Mouse (Mus musculus): ENCODE results near the gene Kcnj6.

Kcnj6 gene

GRCm38 (mm10) chr16:94931343-94932301 lies 65.9 kb downstream of the Kcnj6 start:
- DNase-seq: no peak

DNA sequence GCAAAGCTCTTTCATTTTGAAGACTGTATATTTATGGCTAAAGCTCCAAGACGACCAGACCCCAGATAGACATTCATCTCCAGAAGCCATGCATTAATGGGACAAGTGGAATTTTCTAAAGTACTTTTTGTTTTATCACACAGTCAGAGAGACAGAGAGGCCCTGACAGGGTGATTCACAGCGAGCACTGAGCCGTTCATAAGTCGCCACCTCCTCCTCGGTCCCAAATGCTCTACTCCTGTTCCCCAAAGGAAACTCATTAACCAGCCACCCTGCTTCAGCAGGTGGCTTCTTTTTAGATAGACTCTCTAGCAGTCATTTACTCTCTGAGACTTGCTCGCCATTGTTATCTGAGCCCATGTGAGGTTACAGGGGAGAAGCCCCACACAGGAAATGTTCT lies 72.1 kb downstream of the Kcnj6 start:
- no peak for DNase-seq

GRCm38 (mm10) chr16:94919177-94919576 lies 78.3 kb downstream of the Kcnj6 start:
- no peak for DNase-seq

DNA sequence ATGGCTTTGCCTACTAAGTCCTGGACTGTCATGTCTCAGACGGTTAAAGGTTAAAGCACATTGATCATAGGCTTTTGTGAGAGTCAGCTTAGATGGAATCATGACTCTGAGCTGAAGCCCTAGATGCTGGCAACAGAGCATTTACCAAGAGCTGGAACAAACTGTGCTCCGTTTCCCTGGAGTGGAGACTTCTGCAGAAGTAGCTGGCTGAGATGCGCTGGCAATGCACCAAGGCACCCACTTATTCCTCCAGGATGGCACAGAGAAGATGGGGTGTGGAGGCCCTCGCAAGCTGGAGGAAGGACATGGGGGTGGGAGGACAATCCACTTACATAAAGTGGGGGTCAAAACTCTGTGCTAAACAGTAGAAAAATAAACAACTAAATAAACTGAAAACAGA lies 91.5 kb downstream of the Kcnj6 start:
- DNase-seq: no peak

DNA sequence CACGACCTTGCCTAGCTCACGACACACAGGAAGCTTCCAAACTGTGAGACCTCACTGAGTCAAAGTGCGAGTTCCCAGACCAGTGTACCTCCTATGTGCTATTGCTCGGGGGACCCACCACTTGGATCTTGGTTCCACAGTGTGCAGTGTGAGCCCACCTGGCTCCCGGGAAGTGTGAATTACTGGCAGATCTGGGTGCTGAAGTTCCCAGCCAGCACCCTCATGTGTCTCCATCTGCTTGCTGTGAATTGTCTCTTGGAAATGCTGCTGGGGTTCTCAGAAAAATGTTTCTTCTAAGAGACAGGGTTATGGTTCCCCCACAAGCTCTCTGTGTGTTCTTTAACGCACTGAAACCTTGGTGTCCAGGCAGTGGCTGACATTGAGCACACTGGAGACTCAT lies 98.7 kb downstream of the Kcnj6 start:
- DNase-seq: no peak

DNA sequence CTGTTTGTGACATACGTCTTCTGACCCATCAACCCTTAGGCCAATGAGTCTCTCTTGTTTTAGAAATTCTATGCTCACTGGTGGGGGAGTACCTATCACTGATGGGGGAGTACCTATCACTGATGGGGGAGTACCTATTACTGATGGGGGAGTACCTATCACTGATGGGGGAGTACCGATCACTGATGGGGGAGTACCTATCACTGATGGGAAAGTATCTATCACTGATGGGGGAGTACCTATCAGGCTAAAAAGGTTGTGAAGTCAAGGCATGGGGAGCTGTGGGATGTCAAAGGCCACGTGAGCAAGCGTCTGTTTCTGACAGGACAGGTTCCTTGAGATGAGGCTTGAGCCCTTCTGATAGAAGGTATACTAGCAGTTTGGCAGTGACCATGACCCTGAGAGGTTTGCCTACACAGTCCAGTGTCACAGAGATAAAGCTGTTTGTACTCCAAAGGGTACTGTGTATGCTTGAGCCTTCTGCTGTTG lies 105.3 kb downstream of the Kcnj6 start:
- DNase-seq: no peak

DNA sequence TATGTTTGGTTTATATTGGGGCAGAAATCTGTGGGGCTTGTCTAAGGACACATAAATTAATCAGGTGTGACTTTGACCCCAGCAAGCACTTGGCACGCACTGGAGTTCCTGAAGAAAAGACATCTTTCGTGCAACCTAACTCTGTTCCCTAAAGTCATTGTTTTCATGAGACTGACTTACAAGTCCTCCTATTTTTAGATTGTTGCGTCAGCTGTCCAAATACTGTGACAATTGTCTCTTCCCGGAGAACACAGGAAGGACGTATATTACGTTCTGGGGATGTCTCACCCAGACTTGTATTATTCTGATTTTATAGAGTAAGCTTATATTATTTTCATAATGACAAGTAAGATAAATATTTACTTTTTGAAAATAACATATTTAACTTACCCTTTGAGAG lies 106.9 kb downstream of the Kcnj6 start:
- no peak for DNase-seq

- peak; percentile 24 to 50 for DNase-seq
These were observed 107.4 kb downstream of the Kcnj6 start for GRCm38 (mm10) chr16:94890056-94890455.

DNA sequence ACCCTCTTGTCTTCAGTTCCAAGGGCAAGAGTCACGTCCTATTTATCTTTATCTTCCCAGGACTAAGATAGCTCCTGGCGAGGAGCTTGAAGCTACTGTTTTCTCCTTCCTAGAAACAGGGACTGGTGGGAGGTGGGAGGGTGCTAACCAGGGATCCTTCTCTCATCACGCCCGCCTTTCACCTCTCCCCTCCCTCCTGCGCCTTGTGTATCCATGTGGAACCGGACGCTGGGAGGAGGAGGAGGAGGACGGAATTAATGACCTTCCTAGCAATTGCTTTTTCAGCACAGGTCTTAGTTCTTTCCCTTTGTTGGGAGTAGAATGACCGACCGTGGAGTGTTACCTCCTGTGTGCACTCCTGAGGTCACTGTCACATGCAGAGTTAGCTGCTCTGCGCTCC lies 108.9 kb downstream of the Kcnj6 start:
- DNase-seq: no peak

DNA sequence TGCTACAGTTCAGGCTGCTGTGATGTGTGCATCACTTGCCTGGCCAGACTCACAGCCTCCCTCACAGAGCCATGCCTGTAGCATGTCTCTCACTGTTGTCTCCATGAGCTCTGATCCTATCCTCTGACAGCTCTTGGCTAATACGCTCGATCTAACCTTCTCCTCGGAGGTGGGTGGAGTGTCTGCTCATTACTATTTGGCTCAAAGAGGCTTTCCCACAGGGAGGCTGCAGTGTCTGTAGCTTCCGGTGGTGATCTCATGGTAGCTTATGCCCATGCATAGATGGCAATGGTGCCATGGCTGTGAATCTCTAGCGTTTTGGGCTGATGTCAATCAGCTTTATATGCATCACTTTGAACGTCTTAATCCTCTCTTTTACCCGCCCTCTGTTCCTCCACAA lies 111.1 kb downstream of the Kcnj6 start:
- no peak for DNase-seq

- no peak for DNase-seq
These were observed 112.4 kb downstream of the Kcnj6 start for GRCm38 (mm10) chr16:94885062-94885461.

DNA sequence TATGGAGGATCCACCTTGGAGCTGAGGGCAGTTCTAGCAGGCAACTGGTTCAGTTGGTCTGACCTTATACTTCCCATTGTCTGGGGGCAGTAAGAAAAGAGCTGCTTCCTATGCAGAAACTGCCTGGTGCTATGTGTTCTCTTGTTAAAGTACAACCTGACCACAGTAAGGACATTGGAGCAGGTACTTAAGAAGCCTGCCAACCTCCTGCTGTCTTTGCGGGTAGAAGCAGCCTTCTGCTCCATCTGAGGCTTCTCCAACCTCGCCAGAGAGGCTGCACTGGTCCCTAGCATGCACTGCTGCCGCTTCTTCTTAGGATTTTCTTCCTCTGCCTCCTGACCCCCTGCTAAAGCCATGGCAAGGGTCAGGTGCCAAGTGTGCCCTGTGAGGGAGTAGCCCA lies 113.6 kb downstream of the Kcnj6 start:
- DNase-seq: no peak

DNA sequence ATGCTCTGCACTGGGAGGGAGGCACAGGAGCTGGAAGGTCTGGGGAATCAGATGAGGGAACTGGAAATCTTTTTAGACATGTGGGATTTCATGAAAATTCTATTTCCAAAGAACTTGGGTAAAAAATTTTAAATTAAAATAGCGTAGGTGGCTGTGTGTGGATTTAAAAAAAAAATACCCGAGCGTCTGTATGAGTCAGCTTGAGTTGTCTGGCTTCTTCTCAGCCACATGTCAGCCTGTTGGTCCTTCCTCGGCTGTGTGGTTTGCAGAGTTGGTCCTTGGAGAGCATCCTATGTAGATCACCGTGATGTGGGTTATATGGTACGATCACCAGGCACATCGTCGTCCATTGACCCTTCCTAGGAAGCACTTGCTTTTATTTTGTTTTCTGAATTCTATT lies 114.3 kb downstream of the Kcnj6 start:
- DNase-seq: no peak

- DNase-seq: no peak
These were observed 115.4 kb downstream of the Kcnj6 start for GRCm38 (mm10) chr16:94882111-94882510.

DNA sequence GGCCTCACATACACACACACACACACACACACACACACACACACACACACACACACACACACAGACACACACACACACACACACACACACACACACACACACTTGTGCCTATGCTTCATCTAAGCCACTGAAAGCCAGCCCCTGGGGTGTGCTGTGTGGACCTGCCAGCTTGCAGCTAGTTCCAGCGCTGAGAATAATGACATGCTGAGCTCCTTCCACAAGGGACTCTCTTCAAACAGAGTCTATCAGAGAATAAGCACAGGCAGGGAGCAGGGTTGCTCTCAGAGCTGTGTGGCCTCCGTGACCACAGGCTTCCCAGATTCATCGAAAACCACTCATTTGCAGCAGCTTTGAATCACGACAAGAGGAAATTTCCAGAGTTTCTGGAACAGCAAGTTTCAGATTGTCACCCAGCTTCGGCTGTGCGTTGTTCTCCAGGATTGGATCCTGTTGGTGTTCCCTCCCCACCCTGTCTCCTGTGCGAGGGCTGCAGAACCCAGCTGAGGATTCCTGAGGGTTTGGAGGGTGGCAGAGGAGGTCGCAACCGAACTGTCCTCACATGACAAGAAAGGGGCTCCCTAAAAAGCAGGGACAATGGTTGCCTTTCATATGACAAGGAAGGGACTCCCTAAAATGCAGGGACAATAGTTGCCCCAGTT lies 124.8 kb downstream of the Kcnj6 start:
- no peak for DNase-seq

GRCm38 (mm10) chr16:94868354-94868753 lies 129.1 kb downstream of the Kcnj6 start:
- no peak for DNase-seq

DNA sequence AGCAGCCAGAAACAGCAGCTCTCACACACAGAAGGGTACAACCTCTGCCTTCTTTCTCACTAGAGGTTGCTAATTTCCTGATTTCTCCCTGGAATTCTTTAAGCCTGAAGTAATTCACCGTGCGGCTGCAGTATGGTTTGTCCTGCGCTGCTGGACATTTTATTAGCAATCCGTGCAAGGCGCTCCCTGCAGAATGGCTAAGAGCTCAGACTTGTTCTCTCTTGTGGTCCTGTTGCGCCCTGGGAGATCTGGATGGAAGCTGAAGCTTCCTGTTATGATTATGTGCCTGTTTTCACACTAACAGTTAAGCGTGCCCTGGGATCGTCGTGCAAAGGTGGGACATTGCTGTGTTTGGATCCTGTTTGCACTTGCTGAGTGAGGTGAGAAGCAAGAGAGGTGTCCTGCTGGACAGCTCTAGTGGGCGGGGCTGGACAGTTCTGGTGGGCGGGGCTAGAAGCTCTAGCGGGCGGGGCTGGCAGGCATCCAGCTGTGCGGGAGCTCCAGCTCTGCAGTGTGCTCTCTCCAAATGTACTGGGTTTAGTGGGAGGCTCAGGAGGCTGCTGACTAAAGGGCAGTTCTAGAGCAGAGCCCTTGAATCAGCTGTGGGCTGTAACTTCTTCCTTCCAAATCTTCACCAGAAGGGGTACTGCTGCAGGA lies 131.1 kb downstream of the Kcnj6 start:
- peak; percentile 21 to 48 for DNase-seq

DNA sequence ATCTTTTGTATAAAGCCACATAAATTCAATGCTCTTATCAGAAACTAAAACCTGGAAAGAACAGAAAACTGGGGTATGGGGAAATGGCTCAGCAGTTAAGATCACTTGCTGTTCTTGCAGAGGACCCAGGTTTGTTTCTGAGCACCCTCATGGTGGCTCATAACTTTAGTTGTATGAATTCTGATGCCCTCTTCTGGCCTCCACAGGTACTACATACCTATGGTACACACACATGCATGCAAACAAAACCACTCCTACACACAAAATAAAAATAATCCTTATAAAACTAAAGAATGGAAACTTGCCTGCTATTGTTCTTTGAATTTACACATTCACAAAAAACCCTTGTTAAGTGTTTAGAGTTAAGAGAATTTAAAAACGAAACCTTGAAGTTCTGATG lies 131.7 kb downstream of the Kcnj6 start:
- no peak for DNase-seq

- no peak for DNase-seq
These were observed 132.4 kb downstream of the Kcnj6 start for GRCm38 (mm10) chr16:94865101-94865500.

DNA sequence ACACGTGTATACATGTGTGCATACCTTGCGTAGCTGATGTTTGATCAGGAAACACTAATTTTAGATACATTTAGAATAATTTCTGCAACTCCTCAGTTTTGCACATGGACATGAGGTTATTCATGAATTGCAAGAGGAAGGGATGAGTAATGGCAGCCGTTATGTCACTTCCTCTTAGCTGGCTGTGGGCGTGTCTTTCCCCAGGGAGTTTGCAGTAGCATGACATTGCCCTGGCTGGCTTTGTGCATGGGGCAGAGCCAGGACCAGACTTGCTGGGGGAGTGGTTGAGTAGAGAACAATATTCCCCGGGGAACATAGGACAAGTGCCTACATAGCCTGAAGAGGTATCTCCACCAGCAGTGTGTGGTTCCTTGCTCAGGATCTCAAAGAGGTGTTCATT lies 134.0 kb downstream of the Kcnj6 start:
- no peak for DNase-seq

GRCm38 (mm10) chr16:94855990-94856389 lies 141.5 kb downstream of the Kcnj6 start:
- no peak for DNase-seq

GRCm38 (mm10) chr16:94852407-94853160 lies 144.9 kb downstream of the Kcnj6 start:
- DNase-seq: peak in 1 of 2 experiments; percentile 36

DNA sequence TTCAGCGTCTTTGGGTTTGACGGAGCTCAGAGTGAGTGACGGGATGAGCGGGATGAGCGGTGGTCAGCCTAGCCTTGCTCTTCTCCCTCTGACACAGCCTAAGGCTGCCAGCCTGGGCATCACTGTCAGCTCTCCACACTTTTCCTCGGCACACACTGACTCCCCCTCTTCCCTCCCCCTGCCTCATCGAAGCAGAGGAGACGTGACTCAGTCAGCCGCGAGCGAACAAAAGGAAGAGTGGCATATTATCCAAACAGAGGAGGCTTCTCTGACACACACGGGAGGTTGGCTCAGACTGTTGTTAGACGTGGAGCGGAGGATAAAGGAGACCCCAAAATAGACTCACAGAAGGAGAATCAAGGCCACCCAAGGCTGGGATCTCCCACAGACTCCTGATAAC lies 147.1 kb downstream of the Kcnj6 start:
- DNase-seq: no peak

Data from kidney, postnatal 25 days (tissue).